Mouse (Mus musculus) midbrain, embryonic 11.5 days (tissue): ENCODE data around the gene Mafg. TPM values are rescaled to one million over a fixed set of nuclear protein-coding genes. Genes with fewer than 3 reads are reported as not detected.
"Not testable (repeated sequence)": the region's sequence is repeated elsewhere in the genome, so short reads cannot be mapped to it uniquely, and the experiment has no call there.

Source experiments
- ATAC-seq: fragments of 200-750 bp; cut with Nextera tagmentation; 2 replicates; pipeline ENCODE4 v1.8.0; 2017; ENCODE audit warnings: moderate TSS enrichment, moderate library complexity; ENCODE audit not compliant: low FRiP score
- DNase-seq: peaks from one replicate; pipeline ENCODE4 v3.0.0; 2015; ENCODE audit warnings: low spot score; ENCODE audit errors: missing footprints
- H3K27ac ChIP-seq: fragments of 300-500 bp; sonication (generic); 2 replicates; pipeline ENCODE4 v1.5.1; 2014; ENCODE audit warnings: low read depth, low read length
- H3K27me3 ChIP-seq: fragments of 300-500 bp; sonication (generic); 2 replicates; pipeline ENCODE4 v1.6.1; 2014; ENCODE audit warnings: mild to moderate bottlenecking, low read length, moderate library complexity, mixed read lengths; ENCODE audit not compliant: control insufficient read depth, insufficient read depth
- H3K36me3 ChIP-seq: fragments of 300-500 bp; sonication (generic); 2 replicates; pipeline ENCODE4 v1.6.1; 2014; ENCODE audit warnings: mild to moderate bottlenecking, low read length, moderate library complexity, mixed read lengths; ENCODE audit not compliant: control insufficient read depth, insufficient read depth
- H3K4me1 ChIP-seq: fragments of 300-500 bp; sonication (generic); 2 replicates; pipeline ENCODE4 v1.6.1; 2014; ENCODE audit warnings: low read length; ENCODE audit not compliant: control insufficient read depth, insufficient read depth
- H3K4me2 ChIP-seq: fragments of 300-500 bp; sonication (generic); 2 replicates; pipeline ENCODE4 v1.6.1; 2014; ENCODE audit warnings: mild to moderate bottlenecking, moderate library complexity
- H3K4me3 ChIP-seq: fragments of 300-500 bp; sonication (generic); 2 replicates; pipeline ENCODE4 v1.5.1; 2014; ENCODE audit warnings: low read depth, low read length
- H3K9ac ChIP-seq: fragments of 300-500 bp; sonication (generic); 2 replicates; pipeline ENCODE4 v1.6.1; 2014; ENCODE audit warnings: low read length
- H3K9me3 ChIP-seq: fragments of 300-500 bp; sonication (generic); 2 replicates; pipeline ENCODE4 v1.6.1; 2016; ENCODE audit warnings: low read length; ENCODE audit not compliant: control insufficient read depth
- WGBS: fragments of 180-500 bp; shearing (Covaris S2); extraction: QIAGEN DNeasy Blood & Tissue Kit; methylation state at CpG from one replicate; pipeline ENCODE4 v1.1.7; 2014; 5-methylcytosine and 5-hydroxymethylcytosine counted together
- polyA plus RNA-seq: library from polyadenylated mRNA; unstranded; fragments of >200 nt; fragmentation: Nextera tagmentation; extraction: Ambion mirVana; gene quantifications from 2 replicates; pipeline ENCODE4 v1.2.1, GENCODE M21; 2014

Gene Mafg
- polyA plus RNA-seq, 1 experiment from 2014 or later: 19.7 TPM

GRCm38 (mm10) chr11:120597240-120598235, 35.9 kb downstream of the Mafg start:
- Histone ChIP-seq H3K4me3 (peak overlapping the region; percentile 100), H3K36me3 (peaks cover 35% of the 10 kb centered on the region), H3K4me2 (peak overlapping the region; percentile 96), H3K27ac (peak overlapping the region; percentile 77), H3K4me1 (peaks cover 15% of the 10 kb centered on the region), H3K27me3 (no peaks in the 10 kb centered on the region), H3K9me3 (no peaks in the 10 kb centered on the region), H3K9ac (peak overlapping the region; percentile 99)
- DNase-seq: peak; percentile 86
- ATAC-seq: no peak; the same call in 1 of the 2 replicates
- 5% methylated on average over 87 of the region's 99 CpGs for WGBS

GRCm38 (mm10) chr11:120588531-120588930, 44.9 kb downstream of the Mafg start:
- Histone ChIP-seq H3K4me3 (no peak overlapping the region), H3K9me3 (no peaks in the 10 kb centered on the region; the same call in 1 of the 2 replicates), H3K4me2 (no peak overlapping the region), H3K9ac (no peak overlapping the region), H3K27me3 (no peaks in the 10 kb centered on the region), H3K36me3 (peaks cover 33% of the 10 kb centered on the region), H3K27ac (no peak overlapping the region), H3K4me1 (no peaks in the 10 kb centered on the region)
- no peak for DNase-seq
- WGBS: 90% methylated on average over 6 of the region's 6 CpGs
- no peak for ATAC-seq

- no peak overlapping the region for H3K27ac ChIP-seq
- H3K27me3 ChIP-seq: no peaks in the 10 kb centered on the region
- no peak for DNase-seq
- H3K4me3 ChIP-seq: no peak overlapping the region
- no peak overlapping the region for H3K4me2 ChIP-seq
- peaks cover 22% of the 10 kb centered on the region for H3K4me1 ChIP-seq
- 97% methylated on average over 1 of the region's 1 CpGs for WGBS
- ATAC-seq: no peak
- no peak overlapping the region for H3K9ac ChIP-seq
- no peaks in the 10 kb centered on the region; the same call in 1 of the 2 replicates for H3K9me3 ChIP-seq
- peaks cover 23% of the 10 kb centered on the region for H3K36me3 ChIP-seq
Observed at GRCm38 (mm10) chr11:120583937-120584336, 49.5 kb downstream of the Mafg start.

- H3K9me3 ChIP-seq, H3K4me2 ChIP-seq, H3K4me3 ChIP-seq, ATAC-seq, H3K27me3 ChIP-seq, H3K27ac ChIP-seq, DNase-seq, H3K9ac ChIP-seq: not testable (repeated sequence)
- 88% methylated on average over 2 of the region's 2 CpGs for WGBS
- Histone ChIP-seq H3K4me1 (peaks cover 22% of the 10 kb centered on the region), H3K36me3 (peaks cover 27% of the 10 kb centered on the region)
Observed at GRCm38 (mm10) chr11:120582982-120583293, 50.5 kb downstream of the Mafg start.

GRCm38 (mm10) chr11:120582268-120582981, 51.0 kb downstream of the Mafg start:
- Histone ChIP-seq H3K27me3 (no peaks in the 10 kb centered on the region), H3K4me3 (peak overlapping the region; percentile 100), H3K27ac (peak overlapping the region; percentile 91), H3K36me3 (peaks cover 31% of the 10 kb centered on the region), H3K4me1 (peaks cover 22% of the 10 kb centered on the region), H3K4me2 (peak overlapping the region; percentile 96), H3K9me3 (no peaks in the 10 kb centered on the region; the same call in 1 of the 2 replicates), H3K9ac (peak overlapping the region; percentile 96)
- ATAC-seq (no peak; the same call in 1 of the 2 replicates), DNase-seq (peak; percentile 89)
- WGBS: 70% methylated on average over 8 of the region's 8 CpGs

DNA sequence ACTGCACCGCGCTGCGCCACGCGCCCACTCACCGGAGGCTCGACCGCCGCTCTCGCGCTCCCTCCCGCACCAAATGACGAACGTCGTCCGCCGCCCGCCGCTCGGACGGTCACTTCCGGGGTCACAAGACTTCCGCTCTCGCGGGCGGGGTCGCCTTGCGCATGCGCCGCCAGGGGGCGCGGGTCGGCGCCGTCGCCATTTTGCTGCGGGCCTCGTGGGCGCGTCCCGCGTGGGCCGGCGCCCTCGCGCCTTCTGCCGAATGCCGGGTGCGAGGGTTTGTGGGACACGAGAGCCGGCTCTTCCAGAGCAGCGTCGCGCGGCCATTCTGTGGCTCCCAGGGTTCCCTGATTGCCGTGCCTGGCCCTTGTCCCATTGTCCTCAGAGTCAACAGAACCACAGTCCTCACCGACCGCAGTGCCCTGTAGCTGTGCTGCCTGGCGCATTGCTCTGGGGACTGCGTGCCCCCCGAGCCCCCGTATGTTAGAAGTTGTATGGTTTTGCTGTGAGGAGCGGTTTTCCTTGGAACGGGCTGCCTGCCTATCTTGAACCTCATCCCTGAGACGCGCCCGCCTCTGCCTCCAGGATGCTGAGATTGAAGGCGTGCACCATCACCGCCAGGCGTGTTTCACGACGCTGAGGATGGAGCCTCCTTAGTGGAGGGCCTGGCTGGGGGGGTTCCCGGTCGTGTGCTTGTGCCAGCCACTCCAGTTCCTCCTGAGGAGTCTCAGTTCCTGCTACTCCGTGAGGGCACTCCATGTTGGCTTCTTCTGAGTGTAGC, 51.7 kb downstream of the Mafg start, which contains the start of gene Arhgdia:
Arhgdia (minus strand) TSS at position 135 of the 778 bp plus-strand sequence.
- WGBS: 5% methylated on average over 62 of the region's 75 CpGs
- Histone ChIP-seq H3K27me3 (no peaks in the 10 kb centered on the region), H3K4me3 (peak within 1 kb of the TSS; percentile 100), H3K4me1 (peaks cover 22% of the 10 kb centered on the region), H3K9me3 (no peaks in the 10 kb centered on the region; the same call in 1 of the 2 replicates), H3K27ac (peak within 1 kb of the TSS; percentile 91), H3K36me3 (peaks cover 31% of the 10 kb centered on the region), H3K4me2 (peak within 1 kb of the TSS; percentile 96), H3K9ac (peak within 1 kb of the TSS; percentile 96)
- DNase-seq (peak; percentile 99), ATAC-seq (peak; percentile 67)

DNA sequence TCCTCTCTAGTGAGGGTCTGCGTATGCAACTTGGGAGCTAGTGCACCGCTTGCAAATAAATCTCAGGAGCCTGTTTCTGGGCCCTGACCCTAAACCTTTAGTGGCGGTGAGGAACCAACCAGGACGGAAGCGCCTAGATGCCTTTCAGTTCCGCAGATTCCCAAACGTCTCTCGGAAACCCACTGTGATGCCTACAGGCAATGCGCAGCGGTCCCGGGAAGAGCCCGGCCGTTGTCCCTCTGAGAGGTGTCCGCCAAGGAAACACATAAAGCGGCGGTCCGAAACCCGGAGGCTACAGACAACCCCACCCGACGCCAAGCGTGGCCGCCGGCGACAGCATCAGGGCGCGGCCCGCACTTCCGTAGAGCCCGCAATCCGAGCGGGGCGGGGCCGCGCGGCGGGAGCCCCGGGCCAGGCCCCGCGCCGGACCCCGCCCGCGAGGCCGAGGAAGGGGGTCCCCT, 52.5 kb downstream of the Mafg start:
- ATAC-seq: peak; percentile 25; the same call in 1 of the 2 replicates
- Histone ChIP-seq H3K4me2 (peak overlapping the region; percentile 96), H3K4me3 (peak overlapping the region; percentile 100), H3K9me3 (no peaks in the 10 kb centered on the region; the same call in 1 of the 2 replicates), H3K27me3 (no peaks in the 10 kb centered on the region), H3K9ac (peak overlapping the region; percentile 96), H3K4me1 (peaks cover 22% of the 10 kb centered on the region), H3K27ac (peak overlapping the region; percentile 91), H3K36me3 (peaks cover 29% of the 10 kb centered on the region)
- DNase-seq: peak; percentile 93
- WGBS: under 1% methylated on average over 33 of the region's 44 CpGs

DNA sequence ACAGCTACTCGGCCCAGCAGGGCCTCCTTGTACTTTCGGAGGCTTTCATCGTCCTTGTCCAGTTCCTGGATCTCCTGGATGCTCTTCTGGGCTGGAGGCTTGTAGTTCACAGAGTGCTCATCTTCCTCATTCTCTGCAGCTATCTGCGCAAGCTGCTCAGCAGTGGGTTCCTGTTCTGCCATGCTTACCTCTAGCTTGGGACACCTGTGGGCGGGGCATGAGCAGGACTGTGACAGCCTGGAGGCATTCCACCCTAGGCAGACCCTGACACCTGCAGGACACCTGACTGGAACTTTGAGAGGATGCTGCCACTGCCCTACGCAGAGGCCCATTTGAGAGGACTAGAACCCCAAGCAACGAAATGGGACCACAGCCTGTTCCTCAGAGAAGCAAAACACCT, 53.2 kb downstream of the Mafg start:
- Histone ChIP-seq H3K4me3 (peak overlapping the region; percentile 100), H3K9ac (peak overlapping the region; percentile 96), H3K36me3 (peaks cover 25% of the 10 kb centered on the region), H3K9me3 (no peaks in the 10 kb centered on the region; the same call in 1 of the 2 replicates), H3K27ac (no peak overlapping the region), H3K4me1 (peaks cover 22% of the 10 kb centered on the region), H3K27me3 (no peaks in the 10 kb centered on the region), H3K4me2 (peak overlapping the region; percentile 96)
- WGBS: 65% methylated on average over 7 of the region's 7 CpGs
- no peak for ATAC-seq
- DNase-seq: no peak
